Mouse (Mus musculus) forebrain, postnatal 0 days (tissue): ENCODE data around the gene Tspan1. TPM values are rescaled to one million over a fixed set of nuclear protein-coding genes. Genes with fewer than 3 reads are reported as not detected.

Experiments used
- ATAC-seq: fragments of 200-750 bp; cut with Nextera tagmentation; 2 replicates; pipeline ENCODE4 v1.8.0; 2017; ENCODE audit warnings: mild to moderate bottlenecking, moderate library complexity
- DNase-seq: peaks from one replicate; pipeline ENCODE4 v3.0.0-alpha.2; 2015
- H3K27ac ChIP-seq: fragments of 300-500 bp; sonication (generic); 2 replicates; pipeline ENCODE4 v1.5.1; 2014; ENCODE audit warnings: low read depth, mild to moderate bottlenecking, antibody characterized with exemption, low read length, moderate library complexity, mixed read lengths
- H3K27me3 ChIP-seq: fragments of 300-500 bp; sonication (generic); 2 replicates; pipeline ENCODE4 v1.6.1; 2014; ENCODE audit warnings: mild to moderate bottlenecking, low read length, mixed read lengths; ENCODE audit not compliant: insufficient read depth
- H3K36me3 ChIP-seq: fragments of 300-500 bp; sonication (generic); 2 replicates; pipeline ENCODE4 v1.6.1; 2014; ENCODE audit warnings: mild to moderate bottlenecking, moderate library complexity; ENCODE audit not compliant: insufficient read depth
- H3K4me1 ChIP-seq: fragments of 300-500 bp; sonication (generic); 2 replicates; pipeline ENCODE4 v1.6.1; 2014; ENCODE audit warnings: antibody characterized with exemption; ENCODE audit not compliant: insufficient read depth
- H3K4me2 ChIP-seq: fragments of 300-500 bp; sonication (generic); 2 replicates; pipeline ENCODE4 v1.6.1; 2014; ENCODE audit warnings: low read depth, mild to moderate bottlenecking, moderate library complexity
- H3K4me3 ChIP-seq: fragments of 300-500 bp; sonication (generic); 2 replicates; pipeline ENCODE4 v1.5.1; 2014; ENCODE audit warnings: low read depth, low read length, mixed read lengths
- H3K9ac ChIP-seq: fragments of 300-500 bp; sonication (generic); 2 replicates; pipeline ENCODE4 v1.6.1; 2014; ENCODE audit warnings: mild to moderate bottlenecking
- H3K9me3 ChIP-seq: fragments of 300-500 bp; sonication (generic); 2 replicates; pipeline ENCODE4 v1.6.1; 2016; ENCODE audit warnings: low read length
- CTCF ChIP-seq: sonication (generic); IDR thresholded peaks from 2 replicates; pipeline ENCODE4 v1.5.1; 2016; ENCODE audit warnings: antibody characterized with exemption, control low read depth, low read depth
- WGBS: fragments of 180-500 bp; shearing (Covaris S2); extraction: QIAGEN DNeasy Blood & Tissue Kit; methylation state at CpG from one replicate; pipeline ENCODE4 v1.1.7; 2014; 5-methylcytosine and 5-hydroxymethylcytosine counted together
- polyA plus RNA-seq: library from polyadenylated mRNA; unstranded; fragments of >200 nt; fragmentation: Nextera tagmentation; extraction: Ambion mirVana; gene quantifications from 2 replicates; pipeline ENCODE4 v1.2.1, GENCODE M21; 2015
- total RNA-seq: library from RNA; depleted of rRNA; stranded (reverse); fragments of >200 nt; gene quantifications from 2 replicates; pipeline ENCODE4 v1.2.3, GENCODE M21; 2014

Tspan1 gene
- total and polyA plus RNA-seq, 2 experiments from 2014 or later: 0.07 to 0.29 TPM

GRCm38 (mm10) chr4:116175711-116176542, 8.5 kb upstream of the Tspan1 start:
- DNase-seq: peak; percentile 66
- no peak for TF ChIP-seq CTCF
- peak; percentile 88 for ATAC-seq
- no peaks in the 10 kb centered on the region for H3K36me3 ChIP-seq
- WGBS: 55% methylated on average over 7 of the region's 7 CpGs
- no peak overlapping the region for H3K4me3 ChIP-seq
- H3K9me3 ChIP-seq: no peaks in the 10 kb centered on the region
- H3K27ac ChIP-seq: peak overlapping the region; percentile 77
- H3K27me3 ChIP-seq: no peaks in the 10 kb centered on the region
- H3K4me2 ChIP-seq: peak overlapping the region; percentile 44
- peaks cover 13% of the 10 kb centered on the region; the same call in 1 of the 2 replicates for H3K4me1 ChIP-seq
- H3K9ac ChIP-seq: peak overlapping the region; percentile 43

- no peak for TF ChIP-seq CTCF
- ATAC-seq: no peak
- DNase-seq: no peak
- Histone ChIP-seq H3K36me3 (no peaks in the 10 kb centered on the region), H3K4me1 (peaks cover 13% of the 10 kb centered on the region; the same call in 1 of the 2 replicates), H3K9ac (no peak overlapping the region), H3K4me3 (no peak overlapping the region), H3K4me2 (no peak overlapping the region), H3K27me3 (no peaks in the 10 kb centered on the region), H3K9me3 (no peaks in the 10 kb centered on the region), H3K27ac (peak overlapping the region; percentile 77)
Measured at GRCm38 (mm10) chr4:116175136-116175535, 7.7 kb upstream of the Tspan1 start.

- DNase-seq: no peak
- 41% methylated on average over 6 of the region's 6 CpGs for WGBS
- no peaks in the 10 kb centered on the region for H3K27me3 ChIP-seq
Measured at GRCm38 (mm10) chr4:116174466-116175116, 7.2 kb upstream of the Tspan1 start.

DNA sequence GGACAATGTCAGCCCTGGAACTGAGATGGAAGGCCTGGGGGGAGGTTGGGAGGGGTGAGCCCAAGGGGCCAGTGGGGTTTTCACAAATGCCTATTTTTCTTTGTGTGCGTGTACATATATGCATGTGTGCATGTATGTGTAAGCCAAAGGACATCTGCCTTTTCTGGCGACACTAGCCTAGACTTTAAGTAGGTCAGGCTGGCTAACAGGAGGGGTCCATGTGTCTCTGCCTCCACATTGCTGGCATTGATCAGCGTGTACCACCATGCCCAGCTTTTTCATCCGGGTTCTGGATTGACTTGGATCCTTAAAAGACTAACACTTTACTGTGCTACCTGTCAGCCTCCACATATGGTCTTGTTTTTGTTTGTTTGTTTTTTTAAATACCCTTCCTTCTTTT, 6.4 kb upstream of the Tspan1 start:
- DNase-seq (no peak), ATAC-seq (no peak)
- no peaks in the 10 kb centered on the region for H3K36me3 ChIP-seq
- H3K9ac ChIP-seq: no peak overlapping the region
- H3K27ac ChIP-seq: no peak overlapping the region
- no peak overlapping the region for H3K4me2 ChIP-seq
- WGBS: 76% methylated on average over 4 of the region's 4 CpGs
- TF ChIP-seq CTCF: no peak
- H3K4me1 ChIP-seq: peaks cover 13% of the 10 kb centered on the region; the same call in 1 of the 2 replicates
- no peaks in the 10 kb centered on the region for H3K9me3 ChIP-seq
- H3K4me3 ChIP-seq: no peak overlapping the region
- no peaks in the 10 kb centered on the region for H3K27me3 ChIP-seq

More at GRCm38 (mm10) chr4:116174466-116175116, 7.2 kb upstream of the Tspan1 start:
- Histone ChIP-seq H3K9ac (no peak overlapping the region), H3K4me1 (peaks cover 13% of the 10 kb centered on the region; the same call in 1 of the 2 replicates), H3K27ac (no peak overlapping the region), H3K4me3 (no peak overlapping the region), H3K9me3 (no peaks in the 10 kb centered on the region), H3K4me2 (no peak overlapping the region), H3K36me3 (no peaks in the 10 kb centered on the region)
- no peak for ATAC-seq
- no peak for TF ChIP-seq CTCF

- WGBS: 79% methylated on average over 6 of the region's 6 CpGs
Measured at GRCm38 (mm10) chr4:116173072-116173471, 5.7 kb upstream of the Tspan1 start, which contains the start of the genes 1700042G07Rik and Gm49337. TSS of gene 1700042G07Rik (plus strand) at chr4:116173372. TSS of gene Gm49337 (plus strand) at chr4:116173384.

DNA sequence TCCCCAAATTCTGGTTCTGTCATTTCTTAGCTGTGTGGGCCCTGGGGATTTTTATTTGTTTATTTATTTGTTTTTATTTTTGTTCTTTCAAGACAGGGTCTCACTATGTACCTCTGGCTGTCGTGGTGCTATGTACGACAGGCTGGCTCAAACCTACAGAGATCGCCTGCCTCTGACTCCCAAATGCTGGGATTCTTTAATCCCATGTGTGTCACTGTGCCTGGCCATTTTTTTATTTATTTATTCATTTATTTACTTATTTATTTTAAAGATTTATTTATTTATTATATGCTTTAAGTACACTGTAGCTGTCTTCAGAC, 1.9 kb upstream of the Tspan1 start:
- 67% methylated on average over 3 of the region's 3 CpGs for WGBS
- no peaks in the 10 kb centered on the region for H3K27me3 ChIP-seq
- DNase-seq: no peak
- ATAC-seq: peak; percentile 30
- H3K4me1 ChIP-seq: no peaks in the 10 kb centered on the region
- H3K36me3 ChIP-seq: no peaks in the 10 kb centered on the region
- no peak overlapping the region for H3K9ac ChIP-seq
- no peak overlapping the region for H3K27ac ChIP-seq
- no peak overlapping the region for H3K4me3 ChIP-seq
- H3K9me3 ChIP-seq: no peaks in the 10 kb centered on the region
- TF ChIP-seq CTCF: no peak
- no peak overlapping the region for H3K4me2 ChIP-seq

More at GRCm38 (mm10) chr4:116173072-116173471, 5.7 kb upstream of the Tspan1 start, which contains the start of the genes 1700042G07Rik and Gm49337:
- Histone ChIP-seq H3K36me3 (no peaks in the 10 kb centered on the region), H3K27ac (no peak within 1 kb of the TSS), H3K9ac (no peak within 1 kb of the TSS), H3K4me2 (no peak within 1 kb of the TSS), H3K9me3 (no peaks in the 10 kb centered on the region), H3K4me1 (peaks cover 13% of the 10 kb centered on the region; the same call in 1 of the 2 replicates), H3K4me3 (no peak within 1 kb of the TSS), H3K27me3 (no peaks in the 10 kb centered on the region)
- ATAC-seq: no peak
- no peak for DNase-seq
- no peak for TF ChIP-seq CTCF
